Mouse (Mus musculus) neural tube, embryonic 11.5 days (tissue): ENCODE data around the gene Ngb. TPM values are rescaled to one million over a fixed set of nuclear protein-coding genes. Genes with fewer than 3 reads are reported as not detected.

Experiments used
- ATAC-seq: fragments of 200-750 bp; cut with Nextera tagmentation; 2 replicates; pipeline ENCODE4 v1.8.0; 2017; ENCODE audit warnings: moderate number of reproducible peaks, mild to moderate bottlenecking, moderate TSS enrichment, moderate library complexity; ENCODE audit not compliant: insufficient read depth, low FRiP score, low TSS enrichment
- DNase-seq: peaks from one replicate; pipeline ENCODE4 v3.0.0-alpha.2; 2015; ENCODE audit warnings: low spot score
- H3K27ac ChIP-seq: fragments of 300-500 bp; sonication (generic); 2 replicates; pipeline ENCODE4 v1.5.1; 2014; ENCODE audit warnings: low read depth, mild to moderate bottlenecking, low read length
- H3K27me3 ChIP-seq: fragments of 300-500 bp; sonication (generic); 2 replicates; pipeline ENCODE4 v1.6.1; 2014; ENCODE audit warnings: mild to moderate bottlenecking, low read length, mixed read lengths; ENCODE audit not compliant: control insufficient read depth, insufficient read depth
- H3K36me3 ChIP-seq: fragments of 300-500 bp; sonication (generic); 2 replicates; pipeline ENCODE4 v1.6.1; 2014; ENCODE audit warnings: mild to moderate bottlenecking, low read length, moderate library complexity, mixed read lengths; ENCODE audit not compliant: control insufficient read depth, insufficient read depth
- H3K4me1 ChIP-seq: fragments of 300-500 bp; sonication (generic); 2 replicates; pipeline ENCODE4 v1.6.1; 2014; ENCODE audit warnings: low read length, mixed read lengths; ENCODE audit not compliant: control insufficient read depth, insufficient read depth
- H3K4me2 ChIP-seq: fragments of 300-500 bp; sonication (generic); 2 replicates; pipeline ENCODE4 v1.6.1; 2014; ENCODE audit warnings: low read depth, mild to moderate bottlenecking, moderate library complexity
- H3K4me3 ChIP-seq: fragments of 300-500 bp; sonication (generic); 2 replicates; pipeline ENCODE4 v1.5.1; 2014; ENCODE audit warnings: low read depth, low read length
- H3K9ac ChIP-seq: fragments of 300-500 bp; sonication (generic); 2 replicates; pipeline ENCODE4 v1.6.1; 2014; ENCODE audit warnings: mild to moderate bottlenecking, low read length
- H3K9me3 ChIP-seq: fragments of 300-500 bp; sonication (generic); 2 replicates; pipeline ENCODE4 v1.6.1; 2016; ENCODE audit warnings: low read length; ENCODE audit not compliant: control insufficient read depth
- WGBS: fragments of 180-500 bp; shearing (Covaris S2); extraction: QIAGEN DNeasy Blood & Tissue Kit; methylation state at CpG from one replicate; pipeline ENCODE4 v1.1.7; 2014; 5-methylcytosine and 5-hydroxymethylcytosine counted together
- polyA plus RNA-seq: library from polyadenylated mRNA; unstranded; fragments of >200 nt; fragmentation: Nextera tagmentation; extraction: Ambion mirVana; gene quantifications from 2 replicates; pipeline ENCODE4 v1.2.1, GENCODE M21; 2014

Gene Ngb
- polyA plus RNA-seq, 1 experiment from 2014 or later, result 0.56 TPM

DNA sequence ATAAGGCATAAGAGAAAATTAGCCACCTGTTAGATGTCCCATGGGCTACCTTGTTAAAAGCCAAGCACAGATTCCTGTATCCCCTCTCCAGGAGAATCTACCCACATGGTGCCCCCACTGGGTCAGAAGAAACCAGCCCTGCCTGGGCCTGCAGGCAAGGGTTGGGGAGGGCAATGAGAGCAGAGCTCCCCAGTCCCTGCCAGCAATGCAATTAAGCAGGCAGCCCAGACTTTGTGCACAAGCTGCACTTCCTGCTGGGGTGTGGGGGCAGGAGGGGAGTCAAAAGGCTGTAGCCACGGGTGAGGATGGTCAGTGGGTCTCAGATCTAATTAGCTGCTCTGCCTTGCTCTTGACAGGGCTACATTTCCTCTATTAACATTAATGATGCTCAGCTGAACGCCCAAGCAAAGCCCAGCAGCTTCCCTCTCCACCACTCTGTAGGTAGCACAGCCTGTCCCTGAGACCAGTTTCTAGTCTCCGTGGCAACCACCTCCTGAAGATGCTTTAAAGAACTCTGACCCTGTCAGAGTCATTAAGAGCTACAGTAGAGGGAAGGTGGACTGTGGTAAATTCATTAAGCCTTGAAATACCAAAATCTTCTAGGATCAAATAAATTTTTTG, 5.1 kb upstream of the Ngb start:
- DNase-seq (no peak), ATAC-seq (no peak)
- H3K4me1 ChIP-seq, result no peaks in the 10 kb centered on the region
- no peaks in the 10 kb centered on the region; the same call in 1 of the 2 replicates for H3K36me3 ChIP-seq
- H3K4me2 ChIP-seq, result no peak overlapping the region
- peaks cover 4% of the 10 kb centered on the region; the same call in 1 of the 2 replicates for H3K27me3 ChIP-seq
- no peak overlapping the region for H3K27ac ChIP-seq
- H3K4me3 ChIP-seq, result no peak overlapping the region
- no peaks in the 10 kb centered on the region for H3K9me3 ChIP-seq
- no peak overlapping the region for H3K9ac ChIP-seq
- 42% methylated on average over 3 of the region's 3 CpGs for WGBS

DNA sequence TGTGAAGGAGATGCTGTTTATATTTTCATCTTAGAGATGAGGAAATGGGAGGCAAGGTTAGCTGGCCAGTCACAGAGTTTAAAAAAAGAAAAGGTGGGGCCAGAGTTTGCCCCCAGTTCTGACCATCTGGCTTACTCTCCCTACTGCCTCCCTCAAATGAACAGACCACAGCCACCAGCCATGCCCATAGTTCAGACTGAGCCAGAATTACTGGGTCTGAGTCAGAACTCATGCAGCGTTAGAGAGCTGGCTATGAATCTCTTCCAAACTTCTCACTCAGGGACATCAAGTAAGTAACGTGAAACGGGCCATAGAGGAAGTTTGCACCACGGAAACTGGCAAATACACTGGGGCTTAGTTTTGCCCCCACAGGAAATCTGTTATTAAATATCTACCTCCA, 2.5 kb upstream of the Ngb start:
- no peak overlapping the region for H3K9ac ChIP-seq
- H3K27ac ChIP-seq, result no peak overlapping the region
- H3K4me2 ChIP-seq, result no peak overlapping the region
- H3K9me3 ChIP-seq, result no peaks in the 10 kb centered on the region
- no peak overlapping the region for H3K4me3 ChIP-seq
- no peaks in the 10 kb centered on the region for H3K4me1 ChIP-seq
- H3K36me3 ChIP-seq, result no peaks in the 10 kb centered on the region
- DNase-seq (no peak), ATAC-seq (no peak)
- peaks cover 14% of the 10 kb centered on the region for H3K27me3 ChIP-seq
- WGBS, result 92% methylated on average over 4 of the region's 4 CpGs

DNA sequence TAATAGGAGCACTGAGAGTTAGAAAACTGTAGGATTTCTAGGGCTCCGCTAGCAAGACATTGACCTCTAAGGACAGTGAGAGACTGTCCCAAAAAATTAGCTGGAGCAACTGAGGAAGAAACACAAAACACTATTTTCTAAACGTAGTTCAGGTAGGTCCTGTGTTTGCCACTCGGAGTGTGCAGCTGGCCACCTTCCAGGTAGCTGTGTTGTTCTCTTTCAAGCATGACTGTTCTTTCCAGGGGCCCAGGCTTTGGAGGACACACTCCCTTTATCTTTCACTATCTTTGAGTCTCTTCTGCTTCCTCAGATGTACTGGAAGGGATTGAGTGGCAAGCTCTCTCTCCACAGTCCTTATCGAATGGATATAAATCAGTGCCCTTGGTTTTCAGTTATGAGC, 1.1 kb upstream of the Ngb start:
- ATAC-seq, result no peak
- no peaks in the 10 kb centered on the region for H3K36me3 ChIP-seq
- peaks cover 14% of the 10 kb centered on the region for H3K27me3 ChIP-seq
- no peak overlapping the region for H3K9ac ChIP-seq
- no peaks in the 10 kb centered on the region for H3K4me1 ChIP-seq
- 91% methylated on average over 4 of the region's 4 CpGs for WGBS
- no peak overlapping the region for H3K27ac ChIP-seq
- no peaks in the 10 kb centered on the region for H3K9me3 ChIP-seq
- DNase-seq, result no peak
- H3K4me2 ChIP-seq, result no peak overlapping the region
- no peak overlapping the region for H3K4me3 ChIP-seq

DNA sequence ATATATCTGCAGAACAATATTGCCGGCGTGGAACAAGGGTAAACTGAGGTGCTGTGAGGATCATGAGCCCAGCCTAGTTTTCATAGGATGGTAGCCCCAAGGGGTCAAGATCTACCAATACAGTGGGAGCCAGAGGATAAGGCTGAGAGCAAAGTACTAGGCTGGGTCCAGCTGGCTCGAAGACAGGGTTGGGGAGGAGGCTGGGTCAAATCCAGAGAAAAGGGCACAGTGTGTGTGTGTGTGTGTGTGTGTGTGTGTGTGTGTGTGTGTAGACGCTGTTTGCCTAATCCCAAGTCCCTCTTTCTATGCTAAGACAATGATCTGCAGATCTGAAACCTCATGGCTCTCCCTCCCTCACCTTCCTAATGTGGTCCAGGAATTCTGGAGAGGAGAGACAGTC, 2.0 kb downstream of the Ngb start:
- Histone ChIP-seq H3K36me3 (no peaks in the 10 kb centered on the region), H3K27me3 (peaks cover 14% of the 10 kb centered on the region), H3K9me3 (no peaks in the 10 kb centered on the region), H3K9ac (no peak overlapping the region), H3K4me1 (no peaks in the 10 kb centered on the region), H3K4me2 (no peak overlapping the region), H3K27ac (no peak overlapping the region), H3K4me3 (no peak overlapping the region)
- DNase-seq, result no peak
- WGBS, result 84% methylated on average over 4 of the region's 4 CpGs
- ATAC-seq, result no peak

DNA sequence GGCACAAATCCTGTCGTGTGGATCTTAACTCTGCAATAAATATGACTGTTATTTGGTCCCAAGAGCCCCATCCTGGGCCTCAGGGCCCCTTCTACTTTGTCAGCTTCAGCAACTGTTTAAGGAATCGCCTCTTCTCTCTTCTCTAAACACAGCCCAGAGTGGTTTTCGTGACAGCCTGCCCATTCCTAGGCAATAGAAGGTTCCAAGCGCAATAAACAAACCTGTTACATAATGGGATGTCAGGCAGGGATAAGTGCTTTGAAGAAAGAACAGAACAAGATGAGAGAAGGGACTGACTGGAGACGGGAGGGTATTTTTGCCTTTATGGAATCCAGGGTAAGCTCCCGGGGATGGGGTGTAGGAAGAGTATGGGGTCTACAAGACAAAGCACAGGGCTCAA, 8.7 kb downstream of the Ngb start:
- ATAC-seq, result no peak
- Histone ChIP-seq H3K4me1 (no peaks in the 10 kb centered on the region), H3K27ac (no peak overlapping the region), H3K4me2 (no peak overlapping the region), H3K9ac (no peak overlapping the region), H3K27me3 (no peaks in the 10 kb centered on the region), H3K4me3 (no peak overlapping the region), H3K9me3 (no peaks in the 10 kb centered on the region), H3K36me3 (no peaks in the 10 kb centered on the region)
- 68% methylated on average over 6 of the region's 6 CpGs for WGBS
- no peak for DNase-seq

DNA sequence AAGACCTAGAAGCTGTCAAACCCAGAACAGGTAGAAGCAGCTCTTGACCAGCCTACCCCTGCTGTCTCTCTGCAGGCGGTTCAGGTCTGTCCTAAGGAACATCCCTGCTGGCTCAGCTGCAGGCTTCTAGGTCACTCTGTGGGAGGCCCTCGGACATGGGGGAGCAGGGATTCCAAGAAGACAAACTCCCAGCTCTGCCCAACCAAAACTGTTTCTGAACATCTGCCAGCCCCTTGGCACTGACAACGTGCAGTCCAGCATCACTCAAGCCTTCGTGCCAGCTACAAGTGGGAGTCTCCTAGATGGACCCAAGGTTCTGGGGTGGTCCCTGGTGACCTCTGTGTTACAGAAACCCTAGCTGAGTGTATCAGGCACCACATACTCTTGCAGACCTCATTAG, 9.1 kb downstream of the Ngb start:
- Histone ChIP-seq H3K9ac (no peak overlapping the region), H3K4me2 (no peak overlapping the region), H3K36me3 (no peaks in the 10 kb centered on the region), H3K27me3 (no peaks in the 10 kb centered on the region), H3K4me1 (no peaks in the 10 kb centered on the region), H3K9me3 (no peaks in the 10 kb centered on the region), H3K27ac (no peak overlapping the region), H3K4me3 (no peak overlapping the region)
- DNase-seq (no peak), ATAC-seq (no peak)
- WGBS, result 84% methylated on average over 3 of the region's 4 CpGs

DNA sequence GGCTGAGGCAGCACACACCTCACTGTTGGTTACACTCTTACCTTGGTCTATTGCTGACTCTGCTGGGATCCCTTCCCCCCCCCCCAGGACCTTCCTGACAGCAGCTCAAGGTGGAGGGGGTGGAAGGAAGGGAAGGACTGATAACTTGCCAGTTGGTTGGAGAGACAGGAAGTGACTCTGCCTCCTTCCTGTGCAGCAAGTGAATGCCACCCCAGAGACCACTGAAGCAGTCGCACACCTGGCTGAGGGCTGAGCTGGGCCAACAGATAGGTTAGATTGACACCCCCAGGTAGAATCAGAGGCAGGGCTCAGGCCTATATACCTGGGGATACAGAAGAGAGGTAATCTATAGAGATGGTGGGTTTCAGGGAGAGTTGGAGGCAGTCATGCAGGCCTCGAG, 10.4 kb downstream of the Ngb start:
- no peak overlapping the region for H3K4me2 ChIP-seq
- H3K4me1 ChIP-seq, result no peaks in the 10 kb centered on the region
- H3K27ac ChIP-seq, result no peak overlapping the region
- H3K9me3 ChIP-seq, result no peaks in the 10 kb centered on the region
- ATAC-seq (no peak), DNase-seq (no peak)
- no peaks in the 10 kb centered on the region for H3K27me3 ChIP-seq
- H3K36me3 ChIP-seq, result no peaks in the 10 kb centered on the region
- 93% methylated on average over 2 of the region's 2 CpGs for WGBS
- H3K4me3 ChIP-seq, result no peak overlapping the region
- H3K9ac ChIP-seq, result no peak overlapping the region

DNA sequence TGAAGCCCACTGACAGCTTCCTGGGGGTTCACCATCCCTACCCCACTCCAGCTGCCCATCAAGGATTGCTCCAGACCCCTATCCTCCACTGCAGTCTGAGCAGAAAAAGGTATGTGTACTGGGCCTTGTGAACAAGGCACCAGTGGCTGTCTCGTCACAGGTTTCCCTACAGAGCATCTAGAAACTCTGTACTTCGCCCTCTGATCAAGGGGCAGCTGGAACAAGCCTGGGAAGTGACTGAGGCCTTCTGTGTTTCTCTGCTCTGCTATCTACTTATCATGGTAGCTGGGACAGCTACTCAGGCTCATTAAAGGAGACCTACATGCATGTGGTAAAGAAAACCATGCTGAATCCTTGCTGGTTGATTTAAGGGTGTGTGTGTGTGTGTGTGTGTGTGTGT, 12.6 kb downstream of the Ngb start:
- WGBS, result 77% methylated on average over 2 of the region's 2 CpGs

DNA sequence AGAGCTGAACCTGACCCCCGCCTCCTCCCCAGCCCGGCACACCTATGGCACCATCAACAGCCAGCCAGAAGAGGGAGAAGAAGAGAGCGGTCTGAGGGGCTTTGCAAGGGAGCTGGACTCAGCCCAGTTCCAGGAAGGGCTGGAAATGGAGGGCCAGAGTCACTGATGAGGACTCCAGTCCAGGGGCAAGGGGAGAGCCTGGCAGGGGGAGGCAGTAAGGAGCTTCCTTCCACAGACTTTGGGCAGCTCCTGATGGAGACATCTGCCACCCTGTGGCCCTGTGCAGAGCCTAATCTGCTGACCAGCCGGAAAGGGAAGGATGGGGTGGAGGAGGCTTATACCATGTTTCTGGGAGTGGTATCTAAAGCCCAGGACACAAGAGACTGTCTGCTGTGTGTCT, 13.1 kb downstream of the Ngb start:
- WGBS, result 70% methylated on average over 4 of the region's 4 CpGs
- no peak overlapping the region for H3K4me3 ChIP-seq
- no peak for ATAC-seq
- H3K4me2 ChIP-seq, result no peak overlapping the region
- H3K36me3 ChIP-seq, result no peaks in the 10 kb centered on the region
- no peak for DNase-seq
- no peak overlapping the region for H3K9ac ChIP-seq
- no peaks in the 10 kb centered on the region for H3K27me3 ChIP-seq
- no peaks in the 10 kb centered on the region for H3K4me1 ChIP-seq
- no peak overlapping the region for H3K27ac ChIP-seq
- no peaks in the 10 kb centered on the region for H3K9me3 ChIP-seq

More for the DNA sequence above, 12.6 kb downstream of the Ngb start:
- DNase-seq (no peak), ATAC-seq (no peak)
- Histone ChIP-seq H3K27ac (no peak overlapping the region), H3K27me3 (no peaks in the 10 kb centered on the region), H3K4me3 (no peak overlapping the region), H3K9ac (no peak overlapping the region), H3K36me3 (no peaks in the 10 kb centered on the region), H3K4me1 (no peaks in the 10 kb centered on the region), H3K4me2 (no peak overlapping the region), H3K9me3 (no peaks in the 10 kb centered on the region)
